Mouse (Mus musculus): ENCODE data around the gene Tmem183a.

The Tmem183a gene

DNA sequence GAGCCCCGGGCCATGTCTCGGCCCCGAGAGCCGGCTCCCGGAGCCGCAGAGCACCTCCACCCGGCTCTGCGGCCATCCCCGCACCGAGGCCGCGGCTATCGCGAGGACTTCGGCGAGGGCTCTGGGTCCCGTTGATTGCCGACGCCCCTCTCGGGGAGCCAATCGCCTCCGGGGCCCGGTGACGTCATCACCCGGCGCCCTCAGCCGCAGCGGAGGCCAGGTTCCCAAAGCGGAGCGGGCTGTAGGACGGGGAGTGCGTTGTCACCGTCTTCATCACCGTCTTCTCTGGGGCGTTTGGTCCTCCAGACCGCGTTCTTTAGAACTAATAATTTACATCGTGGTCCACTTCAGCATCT, at the start of gene Tmem183a:
Gene Tmem183a (minus strand): TSS at position 123 of the 356 bp plus-strand sequence.
- peak; percentile 96 for DNase-seq (ENCODE audit: low spot score)

DNA sequence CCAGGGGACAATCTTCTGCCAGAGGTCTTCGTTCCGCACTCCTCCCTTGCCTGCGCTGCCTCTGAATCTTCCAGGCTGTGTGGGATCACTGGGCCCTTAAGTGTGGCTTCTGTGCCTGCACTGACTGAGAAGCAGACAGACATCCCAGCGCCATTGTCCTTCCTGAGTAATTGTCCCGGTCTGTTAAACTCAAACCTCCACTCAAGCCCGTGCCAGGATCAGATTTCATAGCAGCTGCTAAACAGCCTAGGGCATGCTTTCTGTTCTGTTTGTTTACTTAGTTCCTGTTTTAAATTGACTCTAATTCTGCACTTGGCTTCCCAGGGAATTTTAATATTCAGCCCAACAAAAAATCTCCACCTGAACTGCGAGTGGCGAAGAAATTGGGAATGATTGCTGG, 46.3 kb upstream of the Tmem183a start:
- DNase-seq (ENCODE audit: low spot score): no peak

DNA sequence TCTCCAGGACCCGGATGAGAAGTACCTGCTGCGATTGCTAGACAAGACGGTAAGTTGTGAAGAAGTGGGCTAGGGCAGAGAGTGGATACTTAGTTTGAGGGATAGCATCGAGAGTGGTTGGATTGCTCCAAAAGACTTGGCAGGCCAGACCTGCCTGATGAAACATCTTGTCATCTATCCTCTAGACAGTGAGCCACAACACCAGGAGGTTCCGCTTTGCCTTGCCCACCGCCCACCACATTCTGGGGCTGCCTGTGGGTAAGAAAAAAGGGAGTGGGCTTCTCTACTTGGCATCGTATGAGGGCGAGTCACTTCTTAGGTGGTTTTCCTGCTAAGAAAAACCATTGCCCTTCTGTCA, 44.6 kb upstream of the Tmem183a start:
- no peak for DNase-seq (ENCODE audit: low spot score)

DNA sequence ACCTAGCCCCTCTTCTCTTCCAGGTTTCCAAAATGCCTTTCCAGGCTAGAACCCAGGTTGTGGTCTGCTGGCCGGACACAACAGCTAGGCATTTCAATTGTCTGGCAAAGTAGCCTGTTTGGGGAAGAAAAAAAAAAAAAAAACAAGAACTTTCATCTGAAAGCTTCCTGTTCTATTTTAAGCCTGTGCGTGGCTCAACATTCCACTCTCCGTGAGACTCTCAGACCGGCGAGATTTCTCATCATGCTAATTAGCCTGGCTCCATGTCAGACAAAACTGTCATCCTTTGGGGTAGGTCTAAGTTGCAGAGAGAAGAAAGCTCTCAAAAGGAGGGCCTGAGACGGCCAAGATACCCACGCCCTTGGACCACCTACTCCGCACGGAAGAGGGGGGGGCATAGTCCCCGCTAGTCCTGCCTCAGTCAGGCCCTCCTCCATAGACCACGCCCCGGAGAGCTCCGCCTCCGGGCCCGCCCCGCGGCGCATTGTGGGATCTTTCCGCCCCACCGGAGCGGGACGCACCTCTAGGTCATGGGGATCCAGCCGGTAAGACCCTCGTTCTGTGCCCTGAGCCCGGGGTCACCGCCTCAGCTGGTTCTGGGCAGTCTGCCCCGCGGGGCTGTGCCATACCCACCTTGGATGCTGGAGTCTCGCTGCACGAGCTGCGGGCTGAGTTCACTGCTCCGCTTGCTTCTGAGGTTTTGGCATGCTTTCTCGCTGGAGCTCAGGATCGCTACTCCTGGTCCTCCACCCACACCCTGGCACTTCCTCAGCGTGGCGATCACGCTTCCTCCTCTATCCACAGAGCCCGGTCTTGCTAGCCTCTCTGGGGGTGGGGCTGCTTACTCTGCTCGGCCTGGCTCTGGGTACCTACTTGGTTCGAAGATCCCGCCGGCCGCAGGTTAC, 44.0 kb upstream of the Tmem183a start, which contains the start of gene Cyb5r1:
Gene Cyb5r1 (plus strand): TSS at position 51 of the 905 bp plus-strand sequence.
- DNase-seq (ENCODE audit: low spot score): peak; percentile 92

DNA sequence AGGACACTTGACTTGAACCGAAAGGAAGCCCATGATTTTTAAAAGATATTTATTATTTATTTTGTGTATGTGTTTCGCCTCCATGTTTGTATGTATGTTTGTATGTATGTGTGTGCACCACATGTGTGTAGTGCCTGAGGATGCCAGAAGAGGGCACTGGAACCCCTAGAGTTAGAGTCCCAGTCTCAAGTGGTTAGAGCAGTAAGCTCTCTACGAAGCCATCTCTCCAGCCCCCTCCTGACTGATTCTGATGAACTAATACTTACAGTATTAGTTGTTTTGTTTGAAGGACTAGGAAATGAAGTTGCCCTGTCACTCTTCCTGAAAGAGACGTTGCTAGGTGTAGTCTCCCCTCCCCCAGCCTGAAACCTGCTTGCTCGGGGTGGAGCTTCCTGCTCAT, 38.0 kb upstream of the Tmem183a start:
- DNase-seq (ENCODE audit: low spot score): peak; percentile 22

DNA sequence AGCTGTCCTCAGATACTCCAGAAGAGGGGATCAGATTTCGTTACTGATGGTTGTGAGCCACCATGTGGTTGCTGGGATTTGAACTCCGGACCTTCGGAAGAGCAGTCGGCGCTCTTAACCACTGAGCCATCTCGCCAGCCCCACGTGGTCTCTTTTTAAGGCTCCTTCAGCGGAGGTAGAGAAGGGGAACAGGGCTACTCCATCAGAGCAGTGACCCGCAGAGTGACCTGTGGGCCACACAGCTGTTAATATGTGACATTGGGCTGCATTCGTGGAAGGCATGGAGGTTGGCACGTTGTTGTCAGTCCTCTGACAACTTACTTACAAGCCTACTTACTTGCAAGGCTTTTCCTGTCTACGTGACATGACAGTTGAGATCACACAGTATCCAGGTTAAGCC, 36.4 kb upstream of the Tmem183a start:
- DNase-seq (ENCODE audit: low spot score): no peak

DNA sequence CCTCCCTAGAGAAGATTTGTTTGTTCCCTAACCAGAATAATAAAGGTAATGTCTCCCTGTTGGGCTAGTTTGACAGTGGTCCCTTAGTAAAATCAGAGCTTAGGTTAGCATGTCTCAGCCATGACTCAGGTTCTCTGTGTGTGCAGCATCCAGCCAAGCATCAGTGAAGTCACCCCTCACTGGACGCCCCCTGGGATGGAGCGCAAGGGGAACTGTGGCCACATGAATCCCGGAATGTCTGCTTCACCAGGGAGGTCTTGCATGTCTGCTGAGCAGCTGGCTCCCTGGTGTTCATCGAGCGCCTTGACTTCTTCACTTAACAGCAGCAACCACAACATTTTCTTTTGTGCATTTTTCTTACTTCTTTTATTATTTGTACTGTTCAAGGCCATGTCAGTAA, 32.0 kb upstream of the Tmem183a start:
- no peak for DNase-seq (ENCODE audit: low spot score)

DNA sequence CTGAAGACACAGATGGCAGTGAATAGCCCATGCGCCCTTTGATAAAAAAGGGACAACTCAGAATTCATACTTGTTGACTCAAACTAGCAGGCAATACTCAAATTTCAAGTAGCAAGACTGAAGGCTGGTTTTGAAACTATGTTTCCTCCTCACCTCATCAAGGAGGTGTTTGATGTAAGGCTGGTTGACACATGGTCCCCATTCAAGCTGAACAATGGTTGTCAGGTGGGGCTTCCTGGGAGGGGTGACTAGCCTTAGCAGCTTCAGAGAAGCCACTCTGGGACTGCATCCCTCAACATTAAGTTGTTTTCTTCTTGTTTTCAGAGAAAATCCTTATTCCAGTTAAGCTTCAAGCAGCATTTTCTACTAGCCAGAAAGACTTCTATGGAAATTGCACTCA, 23.9 kb upstream of the Tmem183a start, which contains the start of gene 4933406M09Rik:
Gene 4933406M09Rik (plus strand): TSS at position 275 of the 400 bp plus-strand sequence.
- no peak for DNase-seq (ENCODE audit: low spot score)

DNA sequence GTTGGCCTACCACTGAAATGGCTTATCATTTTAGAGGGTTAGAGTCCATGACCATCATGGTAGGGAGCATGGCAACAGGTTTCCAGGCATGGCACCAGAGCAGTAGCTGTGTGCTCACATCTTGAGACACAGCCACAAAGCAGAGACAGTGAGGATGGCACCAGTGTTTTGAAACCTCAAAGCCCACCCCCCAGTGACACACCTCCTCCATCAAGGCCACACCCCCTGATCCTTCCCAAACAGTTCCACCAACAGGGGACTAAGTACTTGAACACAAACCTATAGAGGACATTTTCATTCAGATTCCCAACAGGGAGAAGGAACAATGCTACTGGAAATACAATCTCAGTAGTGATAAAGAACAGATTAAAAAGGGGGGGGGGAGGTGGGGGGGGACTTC, 23.4 kb upstream of the Tmem183a start:
- no peak for DNase-seq (ENCODE audit: low spot score)

DNA sequence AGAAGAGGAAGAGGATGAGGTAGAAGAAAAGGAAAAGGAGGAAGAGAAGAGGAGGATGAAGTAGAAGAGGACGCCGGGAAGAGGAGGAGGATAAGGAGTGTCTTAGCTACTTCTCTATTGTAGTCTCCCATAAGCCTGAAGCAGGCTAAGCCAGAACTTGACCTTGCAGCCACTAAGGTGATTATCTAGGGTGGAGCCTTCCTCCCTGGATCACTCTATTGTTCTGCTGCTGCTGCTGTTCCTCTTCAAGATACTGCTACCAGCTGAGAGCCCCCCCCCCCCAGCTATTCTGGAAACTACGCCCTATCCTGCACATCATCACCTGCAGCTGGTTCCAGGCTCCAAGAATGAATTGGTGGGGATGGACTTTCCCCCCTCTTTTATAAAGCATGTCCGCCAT, 22.8 kb upstream of the Tmem183a start:
- DNase-seq (ENCODE audit: low spot score): no peak

DNA sequence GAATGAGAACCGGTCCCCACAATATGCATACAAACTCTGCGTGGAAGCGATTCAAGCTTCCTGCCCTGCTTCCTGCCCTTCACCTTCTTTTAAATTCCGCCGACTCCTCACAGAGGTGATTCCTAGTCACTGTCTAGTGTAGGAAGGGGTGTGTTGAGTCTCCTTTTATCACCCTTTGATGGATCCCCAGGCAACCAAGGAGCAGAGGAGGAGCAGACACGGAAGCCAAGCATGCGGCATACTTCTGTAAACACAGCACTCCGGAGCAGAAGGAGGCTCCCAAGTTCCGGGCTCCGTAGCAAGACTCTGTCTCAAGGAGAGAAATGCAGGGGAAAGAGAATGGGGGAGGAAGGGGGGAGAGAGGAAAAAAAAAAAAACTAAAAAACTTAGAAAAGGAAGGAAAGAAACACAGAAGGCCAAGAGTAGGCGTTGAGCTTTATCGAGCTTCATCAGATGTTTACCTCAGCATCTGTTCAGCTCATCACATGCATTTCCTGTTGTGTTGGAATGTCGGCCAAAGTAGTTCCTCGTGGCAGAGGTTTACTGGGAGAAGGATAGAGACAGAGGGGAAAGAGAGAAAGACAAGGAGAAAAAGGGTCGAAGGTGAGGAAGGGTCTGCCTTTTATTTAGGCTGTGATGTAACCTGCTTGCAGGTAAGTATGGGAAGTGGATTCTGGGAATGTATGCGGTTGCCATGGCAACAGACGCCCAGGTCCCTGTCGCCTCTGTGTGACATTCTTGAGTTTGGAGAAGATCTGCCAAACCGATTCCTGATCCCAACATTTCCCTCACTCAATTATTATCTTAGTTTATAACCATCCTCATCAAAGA, 20.2 kb upstream of the Tmem183a start:
- DNase-seq (ENCODE audit: low spot score): peak; percentile 54

DNA sequence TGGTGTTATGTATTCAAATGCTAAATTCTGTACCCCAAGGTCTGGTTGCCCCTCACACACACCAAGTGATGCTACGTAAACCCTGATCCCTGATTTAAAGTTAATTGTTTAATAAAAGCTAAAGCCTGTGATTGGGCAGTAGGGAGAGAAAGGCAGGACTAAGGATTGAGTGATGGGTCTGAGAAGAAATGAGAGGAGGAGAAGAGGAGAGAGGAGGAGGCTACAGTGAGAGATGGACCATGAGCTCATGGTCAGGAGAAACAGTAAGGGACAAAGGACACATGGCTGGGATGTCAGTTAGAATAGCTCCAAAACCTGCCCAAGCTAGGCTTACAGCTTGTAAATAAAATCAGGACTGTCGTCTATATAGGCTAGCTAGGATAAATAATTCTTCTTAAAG, 19.3 kb upstream of the Tmem183a start:
- no peak for DNase-seq (ENCODE audit: low spot score)

DNA sequence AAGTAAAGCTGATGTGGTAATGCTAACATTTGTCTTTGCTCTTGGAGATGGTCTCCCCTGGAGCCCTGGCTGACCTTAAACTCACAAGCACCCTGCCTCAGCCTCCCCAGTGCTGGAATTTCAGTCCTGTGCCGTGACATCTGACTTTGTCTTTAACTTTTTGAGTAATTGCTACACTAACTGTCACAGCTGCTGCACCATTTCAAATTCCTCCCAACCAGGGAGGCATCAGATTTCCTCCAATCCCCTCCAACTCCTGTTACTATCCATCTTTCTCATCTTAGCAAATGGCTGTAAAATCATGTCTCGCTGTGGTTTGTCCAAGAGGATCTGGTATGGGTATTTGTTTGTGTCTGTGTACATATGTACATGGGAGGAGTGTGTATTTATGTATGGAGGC, 12.3 kb upstream of the Tmem183a start:
- no peak for DNase-seq (ENCODE audit: low spot score)

DNA sequence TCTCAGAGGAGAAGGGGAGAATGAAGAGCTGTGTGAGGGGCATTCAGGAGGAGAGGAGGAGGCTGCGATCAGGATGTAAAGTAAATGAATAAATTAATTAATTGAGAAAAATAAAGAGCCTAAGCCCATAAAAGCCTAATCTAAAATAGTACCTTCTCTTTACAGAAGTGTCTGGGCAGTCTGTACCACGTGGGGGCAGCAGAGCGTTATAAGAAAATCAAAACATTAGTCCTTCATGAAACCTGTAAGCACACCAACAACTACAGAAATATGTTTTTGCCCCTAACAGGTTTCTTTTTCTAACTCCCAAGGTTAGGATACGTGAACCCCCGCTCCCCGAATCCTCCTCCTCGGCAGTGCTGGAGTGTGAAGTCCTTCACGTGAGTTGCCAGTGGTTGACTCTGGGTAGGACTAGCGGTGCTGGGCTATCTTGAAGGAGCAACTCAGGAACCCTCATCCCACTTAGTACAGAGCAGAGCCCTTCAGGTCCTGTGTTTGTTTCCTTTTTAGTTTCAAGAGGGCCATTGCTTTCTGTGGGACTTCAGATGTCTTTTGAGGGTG, 7.1 kb upstream of the Tmem183a start:
- peak; percentile 74 for DNase-seq (ENCODE audit: low spot score)

DNA sequence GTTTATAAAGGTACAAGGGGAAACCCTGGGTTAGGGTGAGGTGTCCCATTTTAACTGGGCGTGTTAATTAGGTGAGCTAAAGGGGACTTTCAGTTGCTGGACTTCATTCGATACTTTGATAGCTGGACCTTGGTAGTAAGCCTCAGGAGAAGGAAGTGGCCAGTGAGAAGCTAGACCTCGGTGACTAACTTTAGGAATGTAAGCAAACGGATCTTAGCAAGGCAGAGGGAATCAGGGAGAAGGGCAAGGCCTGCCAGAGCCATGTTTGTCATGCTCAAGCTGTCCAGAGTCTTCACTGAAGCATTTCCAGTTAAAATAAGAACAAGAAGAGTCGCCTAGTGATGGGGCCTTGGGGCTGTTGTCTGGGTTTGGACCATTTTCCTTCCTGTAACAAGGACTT, 3.7 kb upstream of the Tmem183a start:
- DNase-seq (ENCODE audit: low spot score): no peak

DNA sequence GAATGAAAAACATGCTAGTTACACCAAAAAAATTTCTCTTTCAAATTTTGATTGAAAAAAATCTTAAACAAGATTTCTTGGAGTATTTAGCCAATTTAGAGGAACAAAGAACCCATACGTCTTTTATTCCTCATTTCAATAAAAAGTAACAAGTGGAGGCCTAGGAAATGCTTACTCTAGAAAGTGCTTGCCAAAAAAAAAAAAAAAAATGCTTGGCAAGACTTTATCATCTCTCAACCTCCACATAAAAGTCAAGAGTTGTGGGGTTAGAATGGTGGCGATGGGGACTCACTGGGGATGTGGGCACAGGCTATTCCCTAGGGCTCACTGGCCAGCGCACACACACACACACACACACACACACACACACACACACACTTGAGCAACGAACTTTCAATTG, 1.4 kb upstream of the Tmem183a start:
- no peak for DNase-seq (ENCODE audit: low spot score)

DNA sequence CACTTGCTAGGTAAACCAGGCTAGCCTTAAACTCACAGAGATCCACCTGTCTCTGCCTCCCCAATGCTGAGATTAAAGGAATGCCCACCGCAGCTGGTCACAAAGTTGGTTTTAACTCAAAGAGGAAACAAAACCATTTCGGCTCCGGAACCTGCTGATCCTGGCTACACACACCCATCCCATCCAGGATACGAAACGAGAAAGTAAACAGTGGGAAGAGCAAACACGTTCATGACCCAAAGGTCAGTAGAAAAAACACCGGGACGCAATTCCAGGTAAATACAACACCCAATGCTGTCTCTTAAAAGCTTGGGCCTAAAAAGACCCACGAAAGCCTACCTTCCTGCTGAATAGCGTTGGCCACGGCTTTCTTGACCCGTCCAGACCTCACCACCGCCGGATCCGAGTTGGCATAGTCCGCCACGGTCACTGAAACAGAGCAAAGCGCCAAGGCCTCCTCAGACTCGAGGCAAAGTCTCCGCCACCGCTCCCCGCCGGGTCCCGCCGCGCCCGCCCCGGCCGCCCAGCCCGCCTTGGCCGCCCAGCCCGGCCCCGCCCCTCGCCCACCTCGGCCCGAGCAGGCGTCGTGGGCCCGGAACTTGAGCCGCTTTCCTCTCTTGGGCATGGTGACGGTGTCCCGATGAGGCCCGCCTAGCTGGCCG, 453 bp downstream of the Tmem183a start:
- no peak for DNase-seq (ENCODE audit: low spot score)

DNA sequence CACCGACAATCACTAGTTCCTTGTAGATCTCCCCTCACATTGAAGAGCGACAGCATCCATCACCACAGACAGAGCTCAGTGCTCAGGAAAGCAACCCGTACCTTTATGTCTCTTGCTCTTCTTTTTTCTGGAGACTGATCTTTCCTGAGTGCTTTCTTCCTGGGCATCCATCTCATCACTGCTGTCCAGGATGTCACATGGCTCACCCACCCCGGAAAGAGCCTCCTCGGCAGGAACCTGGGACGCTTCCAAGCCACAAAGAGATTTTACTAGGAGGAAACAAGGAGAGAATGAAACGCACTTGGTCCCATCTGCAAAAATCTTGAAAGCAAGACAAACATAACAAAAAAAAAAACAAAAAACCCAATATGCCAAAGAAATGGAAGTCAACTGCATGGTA, 1.1 kb downstream of the Tmem183a start:
- DNase-seq (ENCODE audit: low spot score): no peak

DNA sequence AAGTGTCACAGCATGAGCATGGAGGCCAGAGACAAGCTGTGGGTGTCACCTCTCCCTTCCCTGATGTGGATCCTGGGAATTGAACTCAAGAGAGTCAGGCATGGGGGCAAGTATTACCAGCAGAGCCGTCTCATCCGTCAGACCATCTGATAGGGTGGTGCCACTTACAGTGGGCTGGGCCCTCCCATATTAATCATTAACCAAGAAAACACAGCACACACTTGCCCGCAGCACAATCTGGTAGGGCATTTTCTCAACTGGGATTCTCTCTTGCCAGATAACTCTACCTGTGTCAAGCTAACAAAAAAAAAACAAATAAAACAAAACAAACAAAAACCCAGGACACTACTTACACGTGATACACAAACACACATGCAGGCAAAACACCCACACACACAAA, 4.3 kb downstream of the Tmem183a start:
- DNase-seq (ENCODE audit: low spot score): no peak

DNA sequence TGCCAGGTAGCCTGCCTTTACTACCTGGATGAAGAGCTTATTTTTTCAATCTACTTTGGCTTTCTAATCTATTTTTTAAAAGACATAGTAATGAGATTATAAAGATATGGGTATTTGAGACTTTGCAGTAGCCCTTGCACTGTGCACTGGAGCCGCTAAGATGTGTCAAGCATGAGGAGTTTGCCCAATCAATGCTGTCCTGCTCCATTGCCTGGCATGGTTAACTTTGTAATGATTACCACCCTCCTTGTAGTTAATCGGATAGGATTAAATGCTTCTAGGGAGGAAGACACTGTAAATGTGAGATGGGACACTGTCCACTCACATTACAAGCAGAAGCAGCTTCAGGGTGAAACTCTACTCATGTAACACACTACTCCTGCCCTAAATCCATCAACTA, 8.5 kb downstream of the Tmem183a start:
- DNase-seq (ENCODE audit: low spot score): no peak

DNA sequence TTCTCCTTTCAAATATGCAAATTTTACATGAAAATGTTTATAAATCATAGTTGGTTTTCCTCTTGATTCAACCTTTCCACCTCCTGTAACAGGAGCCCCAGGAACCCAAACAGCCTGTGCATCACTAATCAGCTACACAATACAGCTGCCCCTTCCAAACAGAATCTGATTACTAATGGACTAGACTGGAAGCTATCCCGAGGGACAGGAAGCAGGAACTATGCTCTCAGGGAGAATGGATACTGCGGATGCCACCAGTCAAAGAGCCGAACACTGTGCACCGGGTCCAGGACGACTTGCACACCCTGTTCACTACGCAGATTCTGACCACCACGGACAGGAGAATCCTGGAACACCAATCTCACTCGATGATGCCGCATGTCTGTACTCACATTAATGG, 14.0 kb downstream of the Tmem183a start:
- no peak for DNase-seq (ENCODE audit: low spot score)

DNA sequence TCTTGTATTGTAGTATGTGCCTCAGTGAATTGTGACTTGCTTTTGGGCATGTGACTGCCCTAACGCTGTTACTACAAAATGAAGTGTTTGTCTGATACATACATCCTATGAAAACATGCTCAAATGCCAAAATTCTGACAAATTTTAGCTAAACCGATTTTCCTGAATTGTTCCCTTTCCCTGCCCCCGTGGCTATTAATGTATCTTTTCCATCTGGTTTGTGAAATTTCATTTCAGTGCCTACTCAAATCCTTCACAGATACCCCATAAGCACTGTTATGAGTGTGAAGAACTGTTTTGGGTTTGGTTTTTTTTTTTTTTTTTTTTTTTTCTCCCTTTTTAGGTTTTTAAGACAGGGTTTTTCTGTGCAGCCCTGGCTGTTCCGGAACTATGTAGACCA, 16.7 kb downstream of the Tmem183a start:
- no peak for DNase-seq (ENCODE audit: low spot score)

Measured in embryo, embryonic 10.5 days (tissue).